Mouse (Mus musculus) liver, embryonic 14.5 days (tissue): ENCODE measurements around the gene Fanci.

Source experiments
- CTCF ChIP-seq: IDR thresholded peaks from 2 replicates; pipeline ENCODE4 v1.5.1; 2016; ENCODE audit warnings: antibody characterized with exemption, low read depth, control low read depth
- EP300 ChIP-seq: IDR thresholded peaks from 2 replicates; pipeline ENCODE4 v1.6.1; 2016; ENCODE audit warnings: antibody characterized with exemption, low read depth

DNA sequence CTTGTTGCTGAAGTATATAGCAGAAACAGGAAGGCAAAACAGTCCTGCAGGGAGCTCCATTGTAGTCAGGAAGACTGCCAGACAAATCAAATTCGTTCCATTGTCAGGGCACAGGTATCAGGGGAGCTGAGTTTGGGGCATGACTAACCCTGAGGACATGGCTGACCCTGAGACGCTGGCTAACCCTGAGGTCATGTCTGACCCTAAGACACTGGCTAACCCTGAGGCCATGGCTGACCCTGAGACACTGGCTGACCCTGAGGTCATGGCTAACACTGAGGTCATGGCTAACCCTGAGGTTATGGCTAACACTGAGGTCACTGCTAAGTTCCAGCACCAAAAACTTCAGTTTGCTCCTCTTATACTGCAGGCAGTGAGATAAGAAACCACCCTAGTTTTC, 48.3 kb downstream of the Fanci start:
- TF ChIP-seq CTCF (no peak), EP300 (no peak)
